Mouse (Mus musculus) embryonic fibroblast, embryonic 13.5 days (primary cell): ENCODE data around the gene Capn2. TPM values are rescaled to one million over a fixed set of nuclear protein-coding genes. Genes with fewer than 3 reads are reported as not detected.

Experiments
- H3K27ac ChIP-seq: 2 replicates; pipeline ENCODE4 v1.5.1; 2012; ENCODE audit warnings: low read length, control low read depth, inconsistent platforms; ENCODE audit not compliant: insufficient read depth
- H3K4me1 ChIP-seq: 2 replicates; pipeline ENCODE4 v1.6.1; 2011; ENCODE audit warnings: low read length; ENCODE audit not compliant: control insufficient read depth, insufficient read depth
- H3K4me3 ChIP-seq: 2 replicates; pipeline ENCODE4 v1.5.1; 2011; ENCODE audit warnings: mild to moderate bottlenecking, control low read depth, low read length; ENCODE audit not compliant: insufficient read depth
- CTCF ChIP-seq: IDR thresholded peaks from 2 replicates; pipeline ENCODE4 v1.5.1; 2011; ENCODE audit warnings: mild to moderate bottlenecking, control low read depth, low read length, moderate library complexity, borderline replicate concordance; ENCODE audit not compliant: insufficient read depth
- POLR2A ChIP-seq: IDR thresholded peaks from 2 replicates; pipeline ENCODE4 v1.6.1; 2011; ENCODE audit warnings: low read depth, mild to moderate bottlenecking, control low read depth, low read length, moderate library complexity
- polyA plus RNA-seq: library from polyadenylated mRNA; stranded (reverse); fragments of >200 nt; gene quantifications from 2 replicates; pipeline ENCODE4 v1.2.4, GENCODE M21; 2011; ENCODE audit warnings: low read depth; ENCODE audit not compliant: missing spikeins, insufficient read length

Capn2 gene
- polyA plus RNA-seq, 1 experiment = 244 TPM

DNA sequence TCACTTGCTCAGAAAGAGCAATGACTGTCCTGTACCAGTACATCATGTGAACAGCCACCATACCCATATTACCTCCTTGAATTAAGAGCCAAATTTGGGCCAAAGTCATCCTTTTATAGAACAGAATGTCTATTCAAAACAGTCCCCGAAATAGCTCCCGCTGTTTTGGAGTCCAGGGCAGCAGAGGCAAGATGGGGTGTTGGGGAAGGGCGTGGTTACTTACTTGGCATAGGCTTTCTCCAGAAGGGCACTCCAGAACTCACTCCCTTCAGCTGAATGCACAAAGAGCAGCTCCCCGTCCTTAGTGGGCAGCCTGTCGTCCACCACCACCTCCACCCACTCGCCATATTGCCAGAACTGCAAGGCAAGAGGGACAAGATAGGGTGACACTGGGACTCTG, 25.6 kb downstream of the Capn2 start:
- no peak overlapping the region for H3K4me3 ChIP-seq
- H3K4me1 ChIP-seq = peaks cover 10% of the 10 kb centered on the region
- TF ChIP-seq CTCF = no peak
- no peak for TF ChIP-seq POLR2A
- no peak overlapping the region for H3K27ac ChIP-seq

DNA sequence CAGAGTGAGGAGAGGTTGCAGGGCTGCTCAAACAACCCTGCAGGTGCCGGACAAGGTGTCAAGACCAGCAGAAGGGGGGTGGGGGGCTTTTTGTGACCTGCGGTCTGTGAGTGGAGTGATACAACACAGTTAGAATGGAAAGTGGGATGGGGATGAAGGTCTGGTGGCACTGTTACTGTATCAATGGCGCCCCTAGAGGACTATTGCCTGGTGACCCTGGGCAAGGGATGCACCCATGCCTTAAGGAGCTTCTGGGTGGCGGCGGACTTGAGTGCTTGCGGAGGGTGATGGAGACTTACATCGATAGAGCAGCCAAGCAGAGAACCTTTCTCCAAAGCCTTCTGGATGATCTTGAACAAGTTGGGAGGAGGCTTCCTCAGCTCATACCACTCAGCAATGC, 26.8 kb downstream of the Capn2 start:
- TF ChIP-seq POLR2A (no peak), CTCF (no peak)
- peak overlapping the region; percentile 62 for H3K27ac ChIP-seq
- H3K4me1 ChIP-seq = peaks cover 8% of the 10 kb centered on the region
- H3K4me3 ChIP-seq = no peak overlapping the region

DNA sequence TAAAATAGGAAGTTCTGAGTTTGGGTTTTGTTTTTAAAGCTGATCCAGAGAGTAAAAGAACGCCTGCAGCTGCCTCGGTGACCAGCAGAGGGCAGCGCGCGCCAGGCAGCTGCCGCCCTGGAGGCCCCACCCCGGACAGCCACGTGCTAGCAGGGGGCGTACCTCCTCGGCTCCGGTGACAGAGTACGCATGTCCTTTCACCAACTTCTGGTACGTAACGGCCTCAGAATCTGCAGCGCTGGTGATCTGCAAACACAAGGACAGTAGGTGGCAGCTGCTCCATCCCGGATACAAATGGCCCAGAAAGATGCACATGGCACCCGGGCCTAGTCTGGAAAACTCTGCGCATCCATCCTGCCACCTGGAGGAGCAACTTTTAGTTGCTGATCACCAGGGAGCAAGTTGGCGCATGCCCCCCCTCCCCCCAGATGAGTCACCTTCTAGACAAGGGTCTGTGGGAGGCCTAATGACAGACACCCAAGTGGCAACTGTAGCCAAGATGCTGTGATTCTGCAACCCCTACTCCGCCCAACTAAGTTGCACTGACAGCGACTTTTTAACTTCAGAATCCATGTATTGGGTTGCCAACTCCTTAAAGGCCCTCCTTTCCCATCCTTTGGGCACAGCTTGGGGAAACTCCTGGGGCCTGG, 27.5 kb downstream of the Capn2 start:
- peak; percentile 43; the same call in 1 of the 2 replicates for TF ChIP-seq POLR2A
- TF ChIP-seq CTCF = peak; percentile 81
- H3K4me1 ChIP-seq = peaks cover 4% of the 10 kb centered on the region; the same call in 1 of the 2 replicates
- peak overlapping the region; percentile 62 for H3K27ac ChIP-seq
- H3K4me3 ChIP-seq = no peak overlapping the region

DNA sequence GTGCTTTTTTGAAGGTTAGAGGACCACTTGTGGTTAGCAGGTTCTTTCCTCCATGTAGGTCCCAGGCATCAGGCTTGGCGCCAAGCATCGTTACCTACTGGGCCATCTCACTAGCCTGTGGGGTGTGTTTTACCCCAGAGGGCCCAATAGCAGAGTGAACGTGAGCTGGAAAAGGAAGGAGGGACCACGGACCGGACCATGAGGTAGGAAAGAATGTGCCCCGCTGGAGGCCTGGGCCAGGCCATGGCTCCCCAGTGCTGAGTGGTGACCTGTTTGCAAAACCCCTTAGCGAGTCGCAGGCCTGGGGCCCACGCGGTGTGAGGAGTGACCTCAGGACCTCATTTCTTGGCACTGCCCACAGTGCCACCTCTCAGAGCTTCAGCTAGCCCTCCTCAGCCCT, 28.9 kb downstream of the Capn2 start:
- Histone ChIP-seq H3K4me1 (no peaks in the 10 kb centered on the region; the same call in 1 of the 2 replicates), H3K27ac (no peak overlapping the region), H3K4me3 (no peak overlapping the region)
- no peak for TF ChIP-seq CTCF
- no peak for TF ChIP-seq POLR2A

DNA sequence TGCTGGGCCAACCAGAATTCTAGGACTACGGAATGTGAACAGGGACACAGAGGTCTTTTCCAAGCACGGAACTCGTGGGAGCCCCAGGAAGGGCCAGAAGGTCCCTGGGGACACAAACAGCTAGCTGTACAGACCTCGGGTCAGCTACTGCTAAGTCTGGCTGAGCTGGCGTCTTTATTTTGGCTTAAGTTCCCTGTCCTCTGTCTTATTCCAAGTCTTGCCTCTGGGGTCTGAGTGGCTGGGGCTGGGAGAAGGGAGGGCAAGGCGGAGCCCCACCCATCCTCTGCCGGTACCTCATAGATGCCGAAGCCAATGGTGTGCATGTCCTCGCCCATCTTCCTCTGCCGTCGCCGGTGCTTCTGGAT, 33.5 kb downstream of the Capn2 start:
- TF ChIP-seq CTCF (no peak), POLR2A (no peak)
- Histone ChIP-seq H3K4me1 (no peaks in the 10 kb centered on the region), H3K4me3 (no peak overlapping the region), H3K27ac (no peak overlapping the region)

DNA sequence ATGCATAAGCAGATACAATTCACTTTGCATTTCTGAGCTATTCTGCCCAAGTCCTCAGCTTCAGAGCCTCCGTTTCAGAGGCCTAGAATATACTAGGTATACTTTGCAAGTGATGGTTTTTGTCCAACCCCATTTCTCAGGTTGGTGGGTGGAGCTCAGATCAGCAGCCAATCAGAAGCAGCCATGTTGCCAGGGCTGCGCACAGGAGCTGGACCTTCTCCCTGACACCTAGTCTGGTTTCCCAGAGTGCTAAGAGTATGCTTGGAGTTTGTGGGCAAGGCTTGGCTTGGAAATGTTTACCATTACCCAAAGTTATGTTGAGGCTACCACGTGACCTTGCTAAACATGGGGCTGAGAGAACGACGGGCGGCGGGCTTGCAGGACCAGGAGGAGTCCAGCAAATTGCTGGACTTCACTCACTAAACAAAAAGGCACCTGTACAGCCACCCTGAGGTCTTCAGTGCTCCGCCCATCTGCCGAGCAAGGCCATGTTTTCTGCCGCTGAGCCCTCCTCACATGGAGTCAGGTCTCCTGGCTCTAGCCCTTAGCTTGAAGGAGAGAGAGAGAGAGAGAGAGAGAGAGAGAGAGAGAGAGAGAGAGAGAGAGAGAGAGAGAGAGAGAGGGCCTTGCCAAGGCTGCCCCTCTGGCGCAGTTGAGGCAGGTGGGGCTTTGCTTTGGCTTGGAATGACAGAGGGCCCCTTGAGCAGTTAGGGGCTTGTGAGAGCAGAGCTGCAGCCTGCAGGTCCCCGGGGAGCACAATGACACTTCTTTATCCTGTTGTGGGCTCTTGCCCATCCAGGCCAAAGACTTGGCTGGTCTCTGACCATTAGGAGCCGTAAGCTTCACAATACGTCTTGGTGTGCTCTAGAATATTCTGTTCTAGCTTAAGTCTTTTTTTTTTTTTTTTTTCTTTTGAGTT, 34.2 kb downstream of the Capn2 start:
- no peak overlapping the region for H3K4me3 ChIP-seq
- no peak overlapping the region for H3K27ac ChIP-seq
- no peak for TF ChIP-seq CTCF
- no peak for TF ChIP-seq POLR2A
- no peaks in the 10 kb centered on the region for H3K4me1 ChIP-seq

DNA sequence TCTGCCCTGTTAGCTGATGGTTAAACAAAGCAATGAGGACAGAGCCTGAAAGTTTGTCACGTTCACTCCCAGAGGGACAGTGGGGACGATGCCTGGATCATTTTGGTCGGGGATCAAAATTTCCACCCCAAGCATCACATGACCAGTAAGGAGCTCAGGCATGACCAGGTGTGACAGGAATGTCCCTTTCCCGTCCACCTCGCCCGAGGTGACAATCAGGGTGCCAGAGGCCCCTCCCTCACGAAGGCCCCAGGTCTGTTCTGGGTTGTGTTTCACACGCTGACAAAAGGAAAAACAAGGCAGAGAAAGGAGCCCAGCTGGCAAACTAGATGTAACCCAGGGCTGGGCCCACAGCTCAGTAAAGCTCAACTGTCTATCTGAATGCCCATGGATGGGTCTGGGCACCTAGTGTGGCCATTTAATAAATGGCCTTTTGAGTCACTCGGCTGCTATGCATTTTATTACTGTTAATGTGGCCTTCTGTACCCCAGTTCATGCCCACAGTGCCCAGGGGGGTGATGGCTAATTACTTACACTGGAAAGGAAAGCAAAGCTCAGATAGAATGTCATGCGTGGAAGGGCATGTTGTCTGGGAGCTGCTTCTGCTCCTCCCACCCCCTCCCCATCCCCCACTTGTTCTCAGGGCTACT, 35.6 kb downstream of the Capn2 start:
- Histone ChIP-seq H3K4me1 (no peaks in the 10 kb centered on the region), H3K27ac (no peak overlapping the region), H3K4me3 (no peak overlapping the region)
- TF ChIP-seq CTCF (no peak), POLR2A (no peak)

DNA sequence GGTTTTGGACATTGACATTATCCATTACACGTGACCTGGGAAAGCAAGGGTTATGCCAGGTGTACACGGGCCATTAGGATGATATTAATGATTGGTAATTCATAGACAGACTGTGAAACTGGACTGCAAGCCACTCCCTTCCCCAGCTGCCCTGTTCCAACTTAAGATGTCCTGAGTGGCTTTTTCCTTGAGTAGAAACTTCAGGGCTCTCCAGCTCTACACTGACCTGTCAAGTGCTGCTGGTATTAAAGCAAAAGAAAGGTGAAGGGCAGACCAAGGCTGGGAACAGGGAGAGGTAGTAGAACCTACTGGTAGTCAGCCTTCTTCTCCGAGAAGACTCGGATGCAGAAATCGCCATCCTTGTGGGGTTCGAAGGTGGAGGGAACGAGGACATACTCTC, 36.3 kb downstream of the Capn2 start:
- Histone ChIP-seq H3K4me1 (no peaks in the 10 kb centered on the region), H3K27ac (no peak overlapping the region), H3K4me3 (no peak overlapping the region)
- no peak for TF ChIP-seq CTCF
- TF ChIP-seq POLR2A = no peak

DNA sequence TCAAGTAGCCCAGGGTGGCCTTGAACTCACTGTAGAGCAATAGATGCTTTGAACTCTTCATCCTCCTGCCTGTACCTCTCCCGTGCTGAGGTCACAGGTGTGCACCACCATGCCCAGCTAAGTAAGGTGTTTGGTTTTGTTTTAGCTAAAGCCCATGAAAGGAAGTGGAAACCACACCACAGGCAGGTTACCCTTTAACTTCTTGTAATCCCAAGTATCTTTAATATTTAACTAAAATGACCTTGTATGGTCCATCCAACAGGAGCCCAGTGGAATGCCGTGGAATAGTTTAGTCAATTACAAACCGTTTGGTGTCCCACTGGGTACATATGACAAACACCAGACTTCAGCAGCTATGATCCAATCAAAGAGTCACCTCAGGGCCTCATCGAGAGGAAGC, 38.5 kb downstream of the Capn2 start:
- TF ChIP-seq CTCF = no peak
- TF ChIP-seq POLR2A = no peak
- no peaks in the 10 kb centered on the region for H3K4me1 ChIP-seq
- H3K4me3 ChIP-seq = no peak overlapping the region
- no peak overlapping the region for H3K27ac ChIP-seq
